Mouse (Mus musculus) liver, postnatal 0 days (tissue): ENCODE measurements around the gene Zbed3. TPM values are rescaled to one million over a fixed set of nuclear protein-coding genes. Genes with fewer than 3 reads are reported as not detected.

Experiments used
- ATAC-seq: fragments of 200-750 bp; cut with Nextera tagmentation; 2 replicates; pipeline ENCODE4 v1.8.0; 2017; ENCODE audit warnings: mild to moderate bottlenecking, moderate library complexity
- DNase-seq: peaks from one replicate; pipeline ENCODE4 v3.0.0-alpha.2; 2016
- H3K27ac ChIP-seq: fragments of 300-500 bp; sonication (generic); 2 replicates; pipeline ENCODE4 v1.5.1; 2014; ENCODE audit warnings: antibody characterized with exemption, moderate library complexity, mild to moderate bottlenecking, low read depth
- H3K27me3 ChIP-seq: fragments of 300-500 bp; sonication (generic); 2 replicates; pipeline ENCODE4 v1.6.1; 2014; ENCODE audit warnings: low read length, control low read depth, mixed read lengths; ENCODE audit not compliant: insufficient read depth
- H3K36me3 ChIP-seq: fragments of 300-500 bp; sonication (generic); replicated peaks from 2 replicates; pipeline ENCODE4 v1.6.1; 2014; ENCODE audit warnings: mild to moderate bottlenecking, control low read depth, low read length, moderate library complexity, mixed read lengths; ENCODE audit not compliant: insufficient read depth
- H3K4me1 ChIP-seq: fragments of 300-500 bp; sonication (generic); 2 replicates; pipeline ENCODE4 v1.6.1; 2014; ENCODE audit warnings: antibody characterized with exemption, mild to moderate bottlenecking, control low read depth; ENCODE audit not compliant: insufficient read depth
- H3K4me2 ChIP-seq: fragments of 300-500 bp; sonication (generic); 2 replicates; pipeline ENCODE4 v1.6.1; 2014; ENCODE audit warnings: low read depth, mild to moderate bottlenecking, low read length, moderate library complexity, mixed read lengths
- H3K4me3 ChIP-seq: fragments of 300-500 bp; sonication (generic); 2 replicates; pipeline ENCODE4 v1.5.1; 2014; ENCODE audit warnings: low read depth, low read length
- H3K9ac ChIP-seq: fragments of 300-500 bp; sonication (generic); replicated peaks from 2 replicates; pipeline ENCODE4 v1.6.1; 2014; ENCODE audit warnings: mild to moderate bottlenecking, moderate library complexity
- H3K9me3 ChIP-seq: fragments of 300-500 bp; sonication (generic); 2 replicates; pipeline ENCODE4 v1.6.1; 2016; ENCODE audit warnings: mild to moderate bottlenecking, control low read depth, low read length, mixed read lengths
- CTCF ChIP-seq: sonication (generic); IDR thresholded peaks from 2 replicates; pipeline ENCODE4 v1.5.1; 2016; ENCODE audit warnings: antibody characterized with exemption, low read depth
- EP300 ChIP-seq: IDR thresholded peaks from 2 replicates; pipeline ENCODE4 v1.6.1; 2016; ENCODE audit warnings: antibody characterized with exemption, low read depth, mild to moderate bottlenecking
- WGBS: fragments of 180-500 bp; shearing (Covaris S2); extraction: QIAGEN DNeasy Blood & Tissue Kit; methylation state at CpG from one replicate; pipeline ENCODE4 v1.1.7; 2014; ENCODE audit not compliant: insufficient replicate concordance; 5-methylcytosine and 5-hydroxymethylcytosine counted together
- polyA plus RNA-seq: library from polyadenylated mRNA; unstranded; fragments of >200 nt; fragmentation: Nextera tagmentation; extraction: Ambion mirVana; gene quantifications from 2 replicates; pipeline ENCODE4 v1.2.1, GENCODE M21; 2015

Gene Zbed3
- 5.7 and 6.7 TPM in 2 replicates for polyA plus RNA-seq

GRCm38 (mm10) chr13:95323400-95323799 is at the start of gene Zbed3:
Gene Zbed3, plus strand, starts transcription at chr13:95323612.
- Histone ChIP-seq H3K36me3 (no peaks in the 10 kb centered on the region), H3K9me3 (no peaks in the 10 kb centered on the region), H3K4me2 (peak within 1 kb of the TSS; percentile 83), H3K4me3 (peak within 1 kb of the TSS; percentile 84), H3K27ac (peak within 1 kb of the TSS; percentile 99), H3K27me3 (no peaks in the 10 kb centered on the region), H3K9ac (peak within 1 kb of the TSS; percentile 94), H3K4me1 (peaks cover 10% of the 10 kb centered on the region)
- DNase-seq: no peak
- no peak for ATAC-seq
- TF ChIP-seq EP300 (no peak), CTCF (no peak)
- WGBS: 80% methylated on average over 6 of the region's 6 CpGs

GRCm38 (mm10) chr13:95278426-95279025 is 44.9 kb upstream of the Zbed3 start:
- no peak overlapping the region for H3K4me2 ChIP-seq
- DNase-seq (no peak), ATAC-seq (no peak)
- WGBS: 79% methylated on average over 4 of the region's 4 CpGs
- no peaks in the 10 kb centered on the region for H3K9me3 ChIP-seq
- no peak overlapping the region for H3K4me3 ChIP-seq
- H3K9ac ChIP-seq: no peak overlapping the region
- H3K27ac ChIP-seq: no peak overlapping the region
- no peaks in the 10 kb centered on the region for H3K36me3 ChIP-seq
- TF ChIP-seq CTCF (no peak), EP300 (no peak)
- H3K4me1 ChIP-seq: 0 out of 2 replicates have a peak, but pooled peaks cover 3% of the 10 kb centered on the region
- H3K27me3 ChIP-seq: no peaks in the 10 kb centered on the region

DNA sequence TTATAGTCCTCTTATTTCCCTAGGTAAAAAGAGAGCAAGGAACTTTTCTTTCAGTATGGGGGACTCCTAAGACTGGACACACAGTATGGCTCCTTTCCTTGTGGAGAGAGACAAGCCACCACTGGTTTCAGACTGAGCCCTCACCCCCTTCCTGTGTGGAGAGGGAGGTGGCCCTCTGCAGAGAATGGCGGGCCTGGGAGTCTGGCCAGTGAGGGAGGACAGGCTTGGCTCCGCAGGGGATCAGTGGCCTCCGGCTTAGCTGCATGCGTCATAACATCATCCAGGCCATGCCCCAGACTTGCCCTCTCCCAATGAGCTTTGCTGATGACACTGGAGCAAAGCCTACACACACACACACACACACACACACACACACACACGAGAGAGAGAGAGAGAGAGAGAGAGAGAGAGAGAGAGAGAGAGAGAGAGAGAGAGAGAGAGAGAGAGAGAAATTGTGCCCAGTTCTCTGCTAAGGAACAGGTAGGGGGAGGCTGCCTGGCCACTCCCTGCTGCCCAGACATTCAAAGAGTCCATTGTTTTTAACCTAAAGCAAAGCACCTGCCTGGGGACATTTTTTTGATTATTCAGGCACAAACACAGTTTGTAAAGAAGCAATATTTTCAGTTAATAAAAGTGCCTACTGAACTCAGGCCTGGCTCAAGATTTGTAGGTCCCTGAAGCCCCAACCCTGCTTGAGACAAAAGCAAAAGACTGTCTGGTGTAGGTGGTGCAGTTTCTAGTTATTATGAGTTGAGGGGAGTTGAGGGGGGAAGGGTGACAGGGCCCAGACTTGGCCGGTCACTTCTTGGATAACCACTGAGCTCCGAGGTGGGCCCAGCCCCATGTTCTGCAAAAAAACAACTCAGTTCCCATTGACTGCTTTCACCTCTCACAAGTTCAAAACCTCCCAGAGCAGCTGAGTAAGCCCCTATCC is 41.4 kb upstream of the Zbed3 start:
- H3K9me3 ChIP-seq: no peaks in the 10 kb centered on the region
- no peak overlapping the region for H3K27ac ChIP-seq
- DNase-seq: no peak
- no peak overlapping the region for H3K4me2 ChIP-seq
- no peaks in the 10 kb centered on the region for H3K36me3 ChIP-seq
- H3K9ac ChIP-seq: no peak overlapping the region
- H3K4me1 ChIP-seq: no peaks in the 10 kb centered on the region
- WGBS: 60% methylated on average over 6 of the region's 7 CpGs
- no peak for ATAC-seq
- no peaks in the 10 kb centered on the region for H3K27me3 ChIP-seq
- H3K4me3 ChIP-seq: no peak overlapping the region
- TF ChIP-seq EP300 (no peak), CTCF (no peak)

- DNase-seq (peak; percentile 62), ATAC-seq (no peak)
- Histone ChIP-seq H3K36me3 (no peaks in the 10 kb centered on the region), H3K4me1 (no peaks in the 10 kb centered on the region), H3K27me3 (no peaks in the 10 kb centered on the region), H3K4me3 (no peak overlapping the region), H3K9ac (no peak overlapping the region), H3K9me3 (no peaks in the 10 kb centered on the region), H3K27ac (no peak overlapping the region), H3K4me2 (no peak overlapping the region)
- whole genome bisulfite sequencing: 8% methylated on average over 7 of the region's 7 CpGs
- TF ChIP-seq EP300 (no peak), CTCF (peak; percentile 84)
These were observed 36.4 kb upstream of the Zbed3 start for GRCm38 (mm10) chr13:95286989-95287388.

GRCm38 (mm10) chr13:95288027-95288426 is 35.4 kb upstream of the Zbed3 start:
- Histone ChIP-seq H3K4me2 (no peak overlapping the region), H3K4me3 (no peak overlapping the region), H3K9me3 (no peaks in the 10 kb centered on the region), H3K27me3 (no peaks in the 10 kb centered on the region), H3K36me3 (no peaks in the 10 kb centered on the region), H3K27ac (no peak overlapping the region), H3K4me1 (no peaks in the 10 kb centered on the region), H3K9ac (no peak overlapping the region)
- DNase-seq (no peak), ATAC-seq (no peak)
- TF ChIP-seq CTCF (no peak), EP300 (no peak)
- WGBS: 69% methylated on average over 7 of the region's 7 CpGs

DNA sequence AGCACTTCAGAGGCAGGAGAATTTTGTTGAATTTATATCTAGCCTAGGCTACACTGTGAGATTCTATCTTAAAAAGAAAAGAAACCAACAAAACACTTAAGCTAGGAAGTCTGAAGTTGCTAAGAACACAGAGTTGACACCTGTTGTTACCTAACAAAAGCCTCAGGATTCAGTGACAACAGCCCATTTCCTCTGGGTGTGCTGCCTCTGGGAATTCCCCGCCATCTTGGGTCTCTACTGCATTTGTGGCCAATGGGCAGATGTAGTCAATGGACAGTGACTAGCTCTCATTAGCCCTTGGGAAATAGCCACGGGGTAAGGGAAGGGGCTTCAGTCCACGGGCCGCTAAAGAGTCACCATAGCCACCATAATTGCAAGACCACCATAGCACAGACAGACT is 31.4 kb upstream of the Zbed3 start:
- no peak for TF ChIP-seq CTCF
- TF ChIP-seq EP300: no peak
- ATAC-seq: no peak
- H3K9me3 ChIP-seq: no peaks in the 10 kb centered on the region

More for the DNA sequence above, 31.4 kb upstream of the Zbed3 start:
- H3K36me3 ChIP-seq: no peaks in the 10 kb centered on the region
- no peak overlapping the region for H3K4me3 ChIP-seq
- H3K4me2 ChIP-seq: no peak overlapping the region
- H3K27ac ChIP-seq: no peak overlapping the region
- H3K4me1 ChIP-seq: no peaks in the 10 kb centered on the region
- no peaks in the 10 kb centered on the region for H3K27me3 ChIP-seq
- 84% methylated on average over 4 of the region's 4 CpGs for WGBS
- DNase-seq: no peak
- no peak overlapping the region for H3K9ac ChIP-seq
